Mouse (Mus musculus) thymus, adult 2 months (tissue): Measurements from ENCODE around the gene Rrp15.

Experiments
- CTCF ChIP-seq: fragments of 200-500 bp; IDR thresholded peaks from 2 replicates; pipeline ENCODE4 v1.5.1; 2012; ENCODE audit warnings: mild to moderate bottlenecking, control low read depth, low read length, moderate library complexity, borderline replicate concordance; ENCODE audit not compliant: control insufficient read depth, poor library complexity, insufficient read depth; ENCODE audit errors: extremely low read depth
- POLR2A ChIP-seq: fragments of 200-500 bp; IDR thresholded peaks from 2 replicates; pipeline ENCODE4 v1.6.1; 2012; ENCODE audit warnings: mild to moderate bottlenecking, low read length, control low read depth, moderate library complexity; ENCODE audit not compliant: control insufficient read depth, poor library complexity, insufficient read depth; ENCODE audit errors: extremely low read depth

GRCm38 (mm10) chr1:186676199-186676598 is 73.0 kb downstream of the Rrp15 start:
- TF ChIP-seq CTCF = no peak
- TF ChIP-seq POLR2A = no peak
